Mouse (Mus musculus) hindbrain, embryonic 13.5 days (tissue): ENCODE results near the gene Dnajc17. TPM values are rescaled to one million over a fixed set of nuclear protein-coding genes. Genes with fewer than 3 reads are reported as not detected.

ENCODE experiments used
- ATAC-seq: fragments of 200-750 bp; cut with Nextera tagmentation; 2 replicates; pipeline ENCODE4 v1.8.0; 2017; ENCODE audit warnings: moderate TSS enrichment; ENCODE audit not compliant: low FRiP score
- H3K27ac ChIP-seq: fragments of 300-500 bp; sonication (generic); 2 replicates; pipeline ENCODE4 v1.5.1; 2015; ENCODE audit warnings: inconsistent platforms, mild to moderate bottlenecking, moderate library complexity
- H3K27me3 ChIP-seq: fragments of 300-500 bp; sonication (generic); 2 replicates; pipeline ENCODE4 v1.6.1; 2015; ENCODE audit warnings: mild to moderate bottlenecking, inconsistent platforms
- H3K36me3 ChIP-seq: fragments of 300-500 bp; sonication (generic); 2 replicates; pipeline ENCODE4 v1.6.1; 2015; ENCODE audit warnings: mild to moderate bottlenecking, inconsistent platforms
- H3K4me1 ChIP-seq: fragments of 300-500 bp; sonication (generic); replicated peaks from 2 replicates; pipeline ENCODE4 v1.6.1; 2015; ENCODE audit warnings: inconsistent platforms
- H3K4me2 ChIP-seq: fragments of 300-500 bp; sonication (generic); 2 replicates; pipeline ENCODE4 v1.6.1; 2015; ENCODE audit warnings: inconsistent platforms, mild to moderate bottlenecking, moderate library complexity
- H3K4me3 ChIP-seq: fragments of 300-500 bp; sonication (generic); 2 replicates; pipeline ENCODE4 v1.5.1; 2015; ENCODE audit warnings: mild to moderate bottlenecking, inconsistent platforms
- H3K9ac ChIP-seq: fragments of 300-500 bp; sonication (generic); 2 replicates; pipeline ENCODE4 v1.6.1; 2015; ENCODE audit warnings: mild to moderate bottlenecking, inconsistent platforms
- H3K9me3 ChIP-seq: fragments of 300-500 bp; sonication (generic); 2 replicates; pipeline ENCODE4 v1.6.1; 2016; ENCODE audit warnings: inconsistent platforms
- WGBS: fragments of 180-500 bp; shearing (Covaris S2); methylation state at CpG from one replicate; pipeline ENCODE4 v1.1.7; 2015; 5-methylcytosine and 5-hydroxymethylcytosine counted together
- polyA plus RNA-seq: library from polyadenylated mRNA; unstranded; fragments of >200 nt; fragmentation: Nextera tagmentation; extraction: Ambion mirVana; gene quantifications from 2 replicates; pipeline ENCODE4 v1.2.1, GENCODE M21; 2015

Dnajc17 gene
- polyA plus RNA-seq, 1 experiment from 2014 or later = 25.0 TPM

DNA sequence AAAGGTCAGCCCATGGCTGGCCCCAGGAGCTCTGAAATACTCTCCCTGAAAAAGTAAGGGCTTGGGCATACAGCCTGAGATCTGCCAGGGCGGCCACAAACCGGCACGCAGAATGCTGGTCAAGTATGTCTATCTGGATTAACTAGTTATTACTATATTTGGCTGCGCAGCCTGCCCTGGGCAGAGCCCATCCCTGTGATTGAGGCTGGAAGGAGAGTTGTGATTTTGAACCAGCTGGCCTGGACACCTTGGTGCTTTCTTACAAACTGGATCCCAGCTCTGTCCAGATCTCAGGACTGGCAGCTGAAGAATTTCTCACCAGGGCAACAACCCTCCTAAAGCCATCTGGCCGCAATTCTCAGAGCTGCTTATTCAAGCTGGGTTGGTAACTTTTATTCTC, 14.5 kb downstream of the Dnajc17 start:
- peaks cover 13% of the 10 kb centered on the region for H3K4me1 ChIP-seq
- H3K27me3 ChIP-seq = no peaks in the 10 kb centered on the region
- ATAC-seq = no peak
- H3K27ac ChIP-seq = no peak overlapping the region
- H3K9ac ChIP-seq = no peak overlapping the region
- H3K9me3 ChIP-seq = no peaks in the 10 kb centered on the region
- no peaks in the 10 kb centered on the region for H3K36me3 ChIP-seq
- 89% methylated on average over 5 of the region's 5 CpGs for WGBS
- H3K4me3 ChIP-seq = no peak overlapping the region
- H3K4me2 ChIP-seq = no peak overlapping the region

DNA sequence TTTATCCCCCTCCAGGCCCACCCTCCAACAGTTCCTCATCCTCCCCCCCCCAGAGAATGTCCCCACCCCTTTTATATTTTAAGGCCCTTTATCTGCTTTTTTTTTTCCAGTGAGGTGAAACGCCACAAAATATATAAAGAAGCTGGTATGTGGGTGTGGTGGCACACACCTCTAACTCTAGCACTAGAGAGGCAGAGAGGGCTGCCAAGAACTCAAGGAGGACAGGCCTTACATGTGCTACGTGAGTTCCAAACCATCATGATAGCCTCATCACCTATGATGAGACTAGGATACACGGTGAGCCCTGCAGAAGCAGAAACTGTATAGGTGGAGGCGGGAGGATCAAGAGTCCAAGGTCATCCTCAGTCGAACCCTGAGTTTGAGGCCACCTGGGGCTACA, 17.6 kb downstream of the Dnajc17 start:
- no peak overlapping the region for H3K27ac ChIP-seq
- H3K9ac ChIP-seq = no peak overlapping the region
- no peaks in the 10 kb centered on the region for H3K9me3 ChIP-seq
- H3K27me3 ChIP-seq = no peaks in the 10 kb centered on the region
- H3K4me3 ChIP-seq = no peak overlapping the region
- H3K4me1 ChIP-seq = peaks cover 9% of the 10 kb centered on the region
- 91% methylated on average over 5 of the region's 5 CpGs for WGBS
- no peak overlapping the region for H3K4me2 ChIP-seq
- ATAC-seq = no peak
- no peaks in the 10 kb centered on the region for H3K36me3 ChIP-seq

DNA sequence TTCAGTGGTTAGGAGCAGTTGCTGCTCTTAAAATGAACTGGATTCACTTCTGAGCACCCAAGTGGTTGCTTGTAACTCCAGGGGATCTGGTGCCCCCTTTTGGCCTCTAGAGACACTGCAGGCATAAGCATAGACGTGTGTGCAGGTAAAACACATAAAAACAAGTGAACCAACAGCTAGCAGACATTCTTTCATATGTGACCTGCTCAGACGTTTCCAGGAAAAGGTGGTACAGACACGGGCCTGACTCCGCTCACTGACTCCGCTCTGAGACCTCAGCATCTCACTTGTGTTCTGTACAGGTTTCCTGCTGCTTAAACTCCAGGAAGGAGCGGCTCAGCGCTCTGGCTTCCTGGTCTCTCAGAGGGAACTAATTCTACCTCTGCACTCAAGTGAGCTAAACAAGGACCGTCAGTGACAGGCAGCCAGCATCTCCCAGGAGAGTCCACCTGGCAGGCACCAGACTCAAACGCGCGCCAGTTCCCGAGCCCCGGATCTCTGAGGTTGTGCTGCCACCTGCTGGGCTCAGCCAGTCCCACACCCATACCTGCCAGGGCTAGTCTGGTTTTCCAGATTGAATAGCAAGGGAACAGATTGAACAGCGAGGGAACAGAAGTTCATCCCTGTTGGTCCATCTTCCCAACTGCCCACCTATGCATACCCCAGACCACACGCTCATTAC, 19.4 kb downstream of the Dnajc17 start:
- ATAC-seq = peak; percentile 82
- Histone ChIP-seq H3K4me2 (peak overlapping the region; percentile 51), H3K4me1 (peaks cover 9% of the 10 kb centered on the region), H3K9ac (no peak overlapping the region), H3K9me3 (no peaks in the 10 kb centered on the region), H3K27ac (no peak overlapping the region), H3K4me3 (peak overlapping the region; percentile 20), H3K36me3 (peaks cover 13% of the 10 kb centered on the region), H3K27me3 (no peaks in the 10 kb centered on the region)
- 6% methylated on average over 15 of the region's 15 CpGs for WGBS

DNA sequence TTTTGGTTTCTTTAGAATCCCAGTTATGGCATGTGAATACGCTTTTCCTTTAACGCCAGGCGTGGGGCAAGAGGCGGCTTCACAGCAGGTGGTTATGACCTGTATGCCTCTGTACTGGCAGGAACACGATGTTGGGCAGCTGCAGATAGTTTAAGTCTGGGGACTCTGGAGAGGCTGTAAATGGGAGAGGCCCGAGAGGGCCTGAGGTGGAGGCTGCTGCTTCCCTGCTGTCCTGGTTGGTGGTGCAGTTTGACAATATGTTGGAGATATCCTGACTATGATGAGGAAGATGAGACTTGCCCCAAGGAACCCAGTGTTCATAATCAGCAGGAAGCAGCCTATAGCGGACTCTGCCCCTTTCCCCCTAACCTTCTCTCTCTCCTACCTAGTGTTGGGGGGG, 25.7 kb downstream of the Dnajc17 start:
- WGBS = 84% methylated on average over 7 of the region's 7 CpGs
- Histone ChIP-seq H3K4me3 (no peak overlapping the region), H3K36me3 (peaks cover 64% of the 10 kb centered on the region), H3K4me2 (no peak overlapping the region), H3K9me3 (no peaks in the 10 kb centered on the region), H3K4me1 (no peaks in the 10 kb centered on the region), H3K27ac (no peak overlapping the region), H3K27me3 (no peaks in the 10 kb centered on the region), H3K9ac (no peak overlapping the region)
- ATAC-seq = no peak

DNA sequence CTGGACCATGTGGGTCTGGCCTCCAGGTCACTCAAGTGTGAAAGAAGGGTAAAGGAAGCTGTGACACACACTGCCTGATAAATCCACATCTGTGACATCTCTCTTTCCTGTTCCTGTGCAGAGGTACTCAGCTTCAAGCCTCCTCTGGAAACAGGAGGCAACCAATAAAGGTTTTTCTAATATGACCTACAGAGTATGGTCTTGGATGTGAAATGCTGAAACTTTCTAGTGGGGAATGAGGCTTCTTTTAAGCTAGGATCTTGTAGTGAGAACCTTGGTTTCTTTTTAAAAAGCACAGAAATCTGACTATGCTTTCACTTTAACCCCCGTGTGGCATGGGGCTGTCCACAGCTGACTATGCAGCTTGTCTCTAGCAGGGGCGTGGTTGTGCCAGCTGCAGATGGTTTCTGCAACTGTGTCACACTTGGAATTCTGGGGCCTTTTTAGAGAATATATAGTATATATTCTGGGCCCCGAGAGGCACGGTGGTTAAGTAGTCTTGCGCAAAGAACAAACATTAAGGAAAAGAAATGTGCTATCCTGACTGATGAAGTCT, 31.1 kb downstream of the Dnajc17 start:
- WGBS = 94% methylated on average over 5 of the region's 5 CpGs
- ATAC-seq = no peak
- peaks cover 58% of the 10 kb centered on the region for H3K36me3 ChIP-seq

DNA sequence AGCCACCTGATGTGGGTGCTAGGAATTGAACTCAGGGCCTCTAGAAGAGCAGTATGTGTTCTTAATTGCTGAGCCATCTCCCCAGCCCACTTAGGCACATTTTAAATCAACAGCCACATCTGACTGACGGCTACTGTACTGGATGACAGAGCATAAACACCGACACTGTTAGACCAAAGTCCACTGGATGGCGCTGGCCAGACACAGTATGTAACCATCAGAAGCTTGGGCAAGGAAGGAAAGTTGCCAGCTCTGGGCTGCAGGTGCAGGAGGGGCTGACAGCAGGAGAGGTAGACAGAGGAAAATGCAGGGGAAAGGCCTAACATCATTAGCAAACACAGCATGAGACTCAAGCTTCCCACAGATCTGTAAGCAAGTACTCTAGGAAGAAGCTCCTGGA, 31.8 kb downstream of the Dnajc17 start:
- no peak overlapping the region for H3K4me3 ChIP-seq
- no peak overlapping the region for H3K9ac ChIP-seq
- no peaks in the 10 kb centered on the region; the same call in 1 of the 2 replicates for H3K27me3 ChIP-seq
- no peak overlapping the region for H3K27ac ChIP-seq
- 56% methylated on average over 3 of the region's 3 CpGs for WGBS
- no peak for ATAC-seq
- peaks cover 34% of the 10 kb centered on the region for H3K4me1 ChIP-seq
- peaks cover 58% of the 10 kb centered on the region for H3K36me3 ChIP-seq
- no peak overlapping the region for H3K4me2 ChIP-seq
- H3K9me3 ChIP-seq = no peaks in the 10 kb centered on the region

More for the DNA sequence above, 31.1 kb downstream of the Dnajc17 start:
- no peaks in the 10 kb centered on the region; the same call in 1 of the 2 replicates for H3K27me3 ChIP-seq
- H3K4me2 ChIP-seq = no peak overlapping the region
- no peak overlapping the region for H3K27ac ChIP-seq
- no peak overlapping the region for H3K9ac ChIP-seq
- H3K9me3 ChIP-seq = no peaks in the 10 kb centered on the region
- no peak overlapping the region for H3K4me3 ChIP-seq
- H3K4me1 ChIP-seq = peaks cover 27% of the 10 kb centered on the region

DNA sequence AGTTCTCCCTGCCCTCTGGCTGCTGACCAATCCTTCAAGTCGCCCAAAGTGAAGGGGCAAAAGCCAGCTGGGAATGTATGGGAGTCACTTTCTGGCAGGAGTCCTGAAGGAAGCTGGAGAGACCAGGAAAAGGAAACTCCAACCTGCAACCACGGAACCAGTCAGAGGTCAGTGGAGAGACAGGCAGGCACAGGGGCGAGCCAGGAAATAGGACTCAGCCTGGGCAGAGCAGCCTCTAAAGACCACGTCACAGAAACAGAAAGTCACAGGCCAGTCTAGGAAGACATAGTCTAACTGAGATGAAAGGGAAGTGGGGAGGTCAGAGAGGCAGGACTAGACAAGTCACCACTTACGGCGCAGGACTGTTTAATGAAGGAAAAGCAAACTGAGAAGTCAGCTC, 33.0 kb downstream of the Dnajc17 start:
- WGBS = 77% methylated on average over 6 of the region's 6 CpGs
- no peak overlapping the region for H3K27ac ChIP-seq
- no peak overlapping the region for H3K4me3 ChIP-seq

DNA sequence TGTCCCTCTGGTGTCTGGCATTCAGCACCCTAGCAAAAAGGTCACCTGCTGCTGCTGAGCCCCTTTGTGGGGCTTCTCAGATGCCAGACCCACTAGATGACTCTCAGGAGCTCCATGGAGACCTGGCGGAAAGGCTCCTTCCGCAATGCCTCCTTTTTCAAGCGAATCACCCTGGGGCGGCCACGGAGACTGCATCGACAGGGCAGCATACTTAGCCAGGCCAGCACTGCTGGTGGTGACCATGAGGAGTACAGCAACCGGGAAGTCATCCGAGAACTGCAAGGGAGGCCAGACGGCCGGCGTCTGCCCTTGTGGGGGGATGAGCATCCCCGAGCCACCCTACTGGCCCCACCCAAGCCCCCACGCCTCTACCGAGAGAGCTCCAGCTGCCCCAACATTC, 33.7 kb downstream of the Dnajc17 start:
- Histone ChIP-seq H3K4me2 (no peak overlapping the region), H3K9me3 (no peaks in the 10 kb centered on the region), H3K36me3 (peaks cover 45% of the 10 kb centered on the region), H3K27ac (no peak overlapping the region), H3K27me3 (peaks cover 3% of the 10 kb centered on the region; the same call in 1 of the 2 replicates), H3K4me1 (peaks cover 39% of the 10 kb centered on the region), H3K4me3 (no peak overlapping the region), H3K9ac (no peak overlapping the region; the same call in 1 of the 2 replicates)
- ATAC-seq = no peak
- 57% methylated on average over 14 of the region's 14 CpGs for WGBS

More for the DNA sequence above, 33.0 kb downstream of the Dnajc17 start:
- H3K4me2 ChIP-seq = no peak overlapping the region
- no peak overlapping the region for H3K9ac ChIP-seq
- peaks cover 53% of the 10 kb centered on the region for H3K36me3 ChIP-seq
- ATAC-seq = no peak
- peaks cover 39% of the 10 kb centered on the region for H3K4me1 ChIP-seq
- H3K9me3 ChIP-seq = no peaks in the 10 kb centered on the region
- H3K27me3 ChIP-seq = no peaks in the 10 kb centered on the region; the same call in 1 of the 2 replicates

DNA sequence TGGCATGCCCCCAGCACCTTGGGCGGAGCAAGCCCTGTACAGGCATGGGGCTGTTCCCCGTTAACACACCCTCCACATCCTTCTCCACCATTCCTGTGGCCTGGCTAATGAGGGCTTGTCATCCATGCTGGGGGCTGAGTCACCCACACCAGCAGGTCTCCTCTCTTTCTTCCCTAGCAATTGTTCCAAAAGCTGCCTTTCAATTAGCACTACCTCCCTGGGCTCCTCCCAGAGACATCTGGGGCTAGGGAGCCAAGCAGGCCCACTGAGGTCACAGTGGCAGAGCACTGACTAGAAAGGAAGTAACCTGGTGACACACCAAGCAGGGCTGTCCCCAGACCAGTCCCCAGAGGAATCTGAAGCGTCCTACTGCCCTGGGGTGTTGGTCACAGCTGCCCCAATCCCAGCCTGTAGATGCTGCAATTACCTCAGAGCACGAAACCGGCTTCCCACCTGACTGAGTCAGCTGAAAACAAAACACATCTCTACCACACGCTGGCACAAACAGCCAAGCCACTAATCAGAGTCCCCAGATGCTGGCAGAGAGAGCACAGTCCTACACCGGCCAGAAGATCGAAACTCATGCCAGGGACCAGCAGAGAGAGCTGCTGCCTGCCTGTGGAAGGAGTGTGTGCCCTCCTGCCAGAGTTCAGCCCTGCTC, 34.5 kb downstream of the Dnajc17 start, which contains the start of gene Gm14137:
Gene Gm14137, plus strand, starts transcription at position 519 of the 661 bp plus-strand sequence.
- H3K4me3 ChIP-seq = no peak within 1 kb of the TSS
- H3K27ac ChIP-seq = peak within 1 kb of the TSS; percentile 61
- no peak within 1 kb of the TSS for H3K4me2 ChIP-seq
- peaks cover 39% of the 10 kb centered on the region for H3K4me1 ChIP-seq
- H3K9ac ChIP-seq = peak within 1 kb of the TSS; percentile 53
- 0 out of 2 replicates have a peak, but pooled peaks have one; percentile 15 for ATAC-seq
- H3K9me3 ChIP-seq = no peaks in the 10 kb centered on the region
- WGBS = 41% methylated on average over 8 of the region's 8 CpGs
- H3K36me3 ChIP-seq = peaks cover 38% of the 10 kb centered on the region
- peaks cover 10% of the 10 kb centered on the region for H3K27me3 ChIP-seq

DNA sequence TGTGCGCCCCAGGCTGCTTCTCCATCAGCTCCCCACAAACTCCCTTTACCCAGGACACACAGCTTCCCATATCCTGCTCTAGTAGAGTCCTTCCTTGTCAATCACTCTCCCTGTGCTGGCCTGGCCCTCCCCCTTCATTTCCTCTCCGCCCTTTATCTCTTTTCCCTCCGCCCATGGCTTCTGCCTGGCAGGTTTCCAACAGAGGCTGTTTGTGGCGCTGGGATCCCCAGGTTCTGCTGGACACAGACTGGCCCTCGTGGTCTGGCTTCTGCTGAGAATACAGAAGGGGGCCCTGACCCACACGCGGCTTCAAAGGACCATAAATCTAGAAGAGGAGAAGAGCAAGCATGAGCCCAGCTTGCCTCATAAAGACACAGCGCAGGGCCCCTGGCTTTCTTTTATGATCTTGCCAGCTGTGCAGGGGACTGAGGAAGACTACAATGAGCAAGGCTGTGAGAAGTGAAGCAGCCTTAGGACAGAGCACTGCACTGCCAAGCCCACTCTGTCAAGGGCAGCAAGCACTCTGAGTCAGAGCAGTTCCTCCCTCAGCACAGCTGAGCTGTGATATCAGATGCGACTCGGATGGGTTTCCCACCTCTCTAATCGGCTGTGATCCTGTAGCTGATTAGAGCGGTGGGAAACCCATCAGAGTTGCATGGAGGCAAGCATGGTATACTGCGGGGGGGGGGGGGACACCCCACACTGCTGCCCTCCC, 35.6 kb downstream of the Dnajc17 start:
- Histone ChIP-seq H3K9me3 (no peaks in the 10 kb centered on the region), H3K36me3 (peaks cover 27% of the 10 kb centered on the region), H3K27me3 (peaks cover 18% of the 10 kb centered on the region), H3K27ac (peak overlapping the region; percentile 61), H3K4me3 (no peak overlapping the region), H3K4me2 (peak overlapping the region; percentile 18), H3K4me1 (peaks cover 40% of the 10 kb centered on the region), H3K9ac (peak overlapping the region; percentile 53)
- WGBS = 18% methylated on average over 13 of the region's 13 CpGs
- peak; percentile 34 for ATAC-seq

DNA sequence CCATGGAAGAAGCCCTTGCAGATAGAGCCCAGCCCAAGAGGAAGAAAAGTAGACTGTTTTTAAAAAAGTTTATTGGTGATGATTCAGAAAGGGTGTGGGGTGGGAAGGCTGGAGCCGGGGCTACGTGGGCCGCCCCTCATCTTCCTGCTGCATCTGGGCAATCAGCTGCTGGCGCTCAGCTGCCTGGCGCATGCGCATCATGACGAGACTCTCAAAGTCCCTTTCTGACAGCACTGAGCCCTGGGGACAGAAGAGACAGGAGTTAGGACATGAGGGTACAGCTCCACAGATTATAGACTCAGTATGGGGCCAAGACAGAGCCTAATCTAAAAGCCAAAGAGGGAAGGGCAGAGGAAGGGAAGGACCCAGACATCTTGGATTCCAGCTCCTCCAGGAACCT, 36.1 kb downstream of the Dnajc17 start:
- no peak overlapping the region; the same call in 1 of the 2 replicates for H3K4me2 ChIP-seq

DNA sequence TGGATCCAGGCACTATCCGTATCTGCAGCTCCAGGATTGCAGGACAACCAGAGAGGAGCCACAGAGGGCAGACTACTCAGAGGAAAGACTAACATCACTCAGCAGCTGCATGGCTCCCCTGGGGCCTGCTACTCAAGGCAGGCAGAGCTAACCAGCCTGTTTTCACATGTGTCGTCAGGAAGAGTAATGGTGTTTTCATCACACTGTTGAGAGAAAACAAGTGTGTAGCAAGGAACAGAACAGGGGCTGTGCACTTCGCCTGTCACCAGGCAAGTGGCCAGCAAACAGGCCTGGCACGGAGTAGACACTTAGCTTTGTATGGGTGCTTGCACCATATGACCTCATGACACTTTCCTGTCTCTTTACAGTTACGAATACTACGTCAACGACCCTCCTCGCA, 37.0 kb downstream of the Dnajc17 start:
- Histone ChIP-seq H3K9ac (no peak overlapping the region; the same call in 1 of the 2 replicates), H3K4me1 (peaks cover 54% of the 10 kb centered on the region), H3K9me3 (no peaks in the 10 kb centered on the region), H3K27me3 (peaks cover 32% of the 10 kb centered on the region), H3K27ac (no peak overlapping the region), H3K4me3 (no peak overlapping the region), H3K36me3 (peaks cover 16% of the 10 kb centered on the region), H3K4me2 (no peak overlapping the region)
- WGBS = 58% methylated on average over 8 of the region's 8 CpGs
- no peak for ATAC-seq

More for the DNA sequence above, 36.1 kb downstream of the Dnajc17 start:
- H3K9ac ChIP-seq = peak overlapping the region; percentile 53; the same call in 1 of the 2 replicates
- H3K27me3 ChIP-seq = peaks cover 23% of the 10 kb centered on the region
- peaks cover 46% of the 10 kb centered on the region for H3K4me1 ChIP-seq
- no peaks in the 10 kb centered on the region for H3K9me3 ChIP-seq
- WGBS = 82% methylated on average over 7 of the region's 7 CpGs
- no peak overlapping the region for H3K4me3 ChIP-seq
- H3K36me3 ChIP-seq = peaks cover 23% of the 10 kb centered on the region
- no peak for ATAC-seq
- H3K27ac ChIP-seq = peak overlapping the region; percentile 61; the same call in 1 of the 2 replicates
